Mouse (Mus musculus): ENCODE results near the gene Siglec1. TPM values are rescaled to one million over a fixed set of nuclear protein-coding genes. Genes with fewer than 3 reads are reported as not detected.
A peak's percentile ranks its signal among the peaks of the same experiment; 100 is the strongest.

Siglec1 gene
- polyA plus RNA-seq, 1 experiment = 0.61 TPM

DNA sequence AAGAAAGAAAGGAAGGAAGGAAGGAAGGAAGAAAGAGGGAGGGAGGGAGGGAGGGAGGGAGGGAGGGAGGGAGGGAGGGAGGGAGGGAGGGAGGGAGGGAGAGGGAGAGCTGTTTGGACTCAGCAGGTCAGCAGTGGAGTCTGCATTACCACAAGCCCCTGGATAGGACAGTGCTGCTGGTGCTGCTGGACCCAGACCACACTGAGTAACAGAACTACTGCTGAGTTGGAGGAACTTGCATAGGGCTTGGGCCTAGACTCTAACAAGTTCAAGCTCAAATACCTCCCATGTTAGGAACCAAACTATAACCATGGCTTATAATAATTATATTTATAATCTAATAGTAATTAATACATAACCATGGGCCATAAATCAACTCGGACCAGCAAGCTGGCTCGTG is 44.3 kb upstream of the Siglec1 start:
- TF ChIP-seq POLR2A (IDR thresholded peaks at IDR 0.05; ENCODE audit: control insufficient read depth, low read depth, low read length) = no peak
- no peak for TF ChIP-seq CTCF (IDR thresholded peaks at IDR 0.05; ENCODE audit: control insufficient read depth, insufficient read depth, insufficient replicate concordance, low read depth, low read length)
- Histone ChIP-seq H3K27ac (ENCODE audit: control insufficient read depth, insufficient read depth, low read depth, low read length) (no peak overlapping the region), H3K4me3 (ENCODE audit: control insufficient read depth, low read depth, low read length) (no peak overlapping the region), H3K36me3 (ENCODE audit: control insufficient read depth, insufficient read depth, low read length) (no peaks in the 10 kb centered on the region), H3K4me1 (ENCODE audit: control insufficient read depth, insufficient read depth, low read length) (peaks cover 15% of the 10 kb centered on the region), H3K27me3 (ENCODE audit: control insufficient read depth, insufficient read depth, low read length) (no peaks in the 10 kb centered on the region)

- Histone ChIP-seq H3K4me3 (ENCODE audit: control insufficient read depth, low read depth, low read length) (no peak overlapping the region), H3K27me3 (ENCODE audit: control insufficient read depth, insufficient read depth, low read length) (no peaks in the 10 kb centered on the region), H3K4me1 (ENCODE audit: control insufficient read depth, insufficient read depth, low read length) (peaks cover 18% of the 10 kb centered on the region), H3K36me3 (ENCODE audit: control insufficient read depth, insufficient read depth, low read length) (no peaks in the 10 kb centered on the region), H3K27ac (ENCODE audit: control insufficient read depth, insufficient read depth, low read depth, low read length) (no peak overlapping the region)
- no peak for TF ChIP-seq POLR2A (IDR thresholded peaks at IDR 0.05; ENCODE audit: control insufficient read depth, low read depth, low read length)
- TF ChIP-seq CTCF (IDR thresholded peaks at IDR 0.05; ENCODE audit: control insufficient read depth, insufficient read depth, insufficient replicate concordance, low read depth, low read length) = no peak
Observed at GRCm38 (mm10) chr2:131129836-131130235, 43.3 kb upstream of the Siglec1 start.

GRCm38 (mm10) chr2:131128636-131129157 is 42.1 kb upstream of the Siglec1 start:
- Histone ChIP-seq H3K27ac (ENCODE audit: control insufficient read depth, insufficient read depth, low read depth, low read length) (no peak overlapping the region), H3K4me1 (ENCODE audit: control insufficient read depth, insufficient read depth, low read length) (peaks cover 18% of the 10 kb centered on the region), H3K4me3 (ENCODE audit: control insufficient read depth, low read depth, low read length) (no peak overlapping the region), H3K36me3 (ENCODE audit: control insufficient read depth, insufficient read depth, low read length) (no peaks in the 10 kb centered on the region), H3K27me3 (ENCODE audit: control insufficient read depth, insufficient read depth, low read length) (no peaks in the 10 kb centered on the region)
- no peak for TF ChIP-seq POLR2A (IDR thresholded peaks at IDR 0.05; ENCODE audit: control insufficient read depth, low read depth, low read length)
- TF ChIP-seq CTCF (IDR thresholded peaks at IDR 0.05; ENCODE audit: control insufficient read depth, insufficient read depth, insufficient replicate concordance, low read depth, low read length) = no peak

GRCm38 (mm10) chr2:131128211-131128610 is 41.6 kb upstream of the Siglec1 start:
- Histone ChIP-seq H3K4me1 (ENCODE audit: control insufficient read depth, insufficient read depth, low read length) (peaks cover 18% of the 10 kb centered on the region), H3K27me3 (ENCODE audit: control insufficient read depth, insufficient read depth, low read length) (no peaks in the 10 kb centered on the region), H3K4me3 (ENCODE audit: control insufficient read depth, low read depth, low read length) (no peak overlapping the region), H3K36me3 (ENCODE audit: control insufficient read depth, insufficient read depth, low read length) (no peaks in the 10 kb centered on the region), H3K27ac (ENCODE audit: control insufficient read depth, insufficient read depth, low read depth, low read length) (no peak overlapping the region)
- TF ChIP-seq CTCF (IDR thresholded peaks at IDR 0.05; ENCODE audit: control insufficient read depth, insufficient read depth, insufficient replicate concordance, low read depth, low read length) (no peak), POLR2A (IDR thresholded peaks at IDR 0.05; ENCODE audit: control insufficient read depth, low read depth, low read length) (no peak)

GRCm38 (mm10) chr2:131127161-131127730 is 40.7 kb upstream of the Siglec1 start, which contains the start of gene Hspa12b:
TSS of gene Hspa12b (plus strand) at chr2:131127280.
- Histone ChIP-seq H3K36me3 (ENCODE audit: control insufficient read depth, insufficient read depth, low read length) (no peaks in the 10 kb centered on the region), H3K27me3 (ENCODE audit: control insufficient read depth, insufficient read depth, low read length) (no peaks in the 10 kb centered on the region), H3K4me3 (ENCODE audit: control insufficient read depth, low read depth, low read length) (peak within 1 kb of the TSS; percentile 14), H3K27ac (ENCODE audit: control insufficient read depth, insufficient read depth, low read depth, low read length) (no peak within 1 kb of the TSS), H3K4me1 (ENCODE audit: control insufficient read depth, insufficient read depth, low read length) (peaks cover 18% of the 10 kb centered on the region)
- TF ChIP-seq CTCF (IDR thresholded peaks at IDR 0.05; ENCODE audit: control insufficient read depth, insufficient read depth, insufficient replicate concordance, low read depth, low read length) = no peak
- no peak for TF ChIP-seq POLR2A (IDR thresholded peaks at IDR 0.05; ENCODE audit: control insufficient read depth, low read depth, low read length)

DNA sequence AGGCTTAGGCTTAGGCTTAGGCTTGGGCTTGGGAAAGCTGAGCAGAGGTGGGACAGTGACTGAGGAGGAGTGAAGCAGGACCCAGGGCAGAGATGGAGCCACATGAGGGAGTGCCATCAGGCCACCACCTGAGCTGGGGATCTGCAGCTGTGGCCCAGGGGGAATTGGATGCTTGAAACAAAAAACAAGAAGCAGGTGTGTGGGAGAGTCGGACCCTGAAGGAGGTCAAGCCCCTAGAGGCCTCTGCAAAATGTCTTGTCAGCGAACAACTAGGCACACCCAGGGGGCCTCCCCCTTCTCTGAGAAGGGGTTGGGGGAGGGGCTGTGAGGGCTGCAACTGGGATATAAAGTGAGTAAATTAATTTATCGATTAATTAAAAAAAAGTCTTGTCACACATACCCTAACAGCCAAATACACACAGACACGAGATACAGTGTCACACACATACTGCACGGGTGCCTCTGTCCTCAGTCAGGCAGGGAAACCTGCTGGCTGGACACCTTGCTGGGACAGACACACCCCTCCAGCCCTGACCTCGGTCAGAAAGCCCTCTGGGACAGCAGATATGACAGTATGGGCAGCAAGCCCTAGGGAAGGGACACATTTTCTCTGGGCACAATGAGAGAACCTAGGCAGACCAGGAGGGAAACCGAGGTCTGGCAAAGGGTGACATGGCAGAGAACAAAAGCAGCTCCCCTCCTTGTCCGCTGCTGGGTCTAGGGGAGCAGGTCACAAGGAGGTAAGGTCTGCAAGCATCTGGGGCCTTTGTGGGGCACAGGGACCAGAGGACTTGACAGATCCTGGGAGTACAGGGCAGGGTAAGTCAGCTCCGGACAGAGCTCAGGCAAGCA is 39.6 kb upstream of the Siglec1 start:
- H3K4me1 ChIP-seq (ENCODE audit: control insufficient read depth, insufficient read depth, low read length) = peaks cover 18% of the 10 kb centered on the region
- no peaks in the 10 kb centered on the region for H3K36me3 ChIP-seq (ENCODE audit: control insufficient read depth, insufficient read depth, low read length)
- TF ChIP-seq POLR2A (IDR thresholded peaks at IDR 0.05; ENCODE audit: control insufficient read depth, low read depth, low read length) (no peak), CTCF (IDR thresholded peaks at IDR 0.05; ENCODE audit: control insufficient read depth, insufficient read depth, insufficient replicate concordance, low read depth, low read length) (no peak)
- no peaks in the 10 kb centered on the region for H3K27me3 ChIP-seq (ENCODE audit: control insufficient read depth, insufficient read depth, low read length)
- H3K27ac ChIP-seq (ENCODE audit: control insufficient read depth, insufficient read depth, low read depth, low read length) = no peak overlapping the region
- no peak overlapping the region for H3K4me3 ChIP-seq (ENCODE audit: control insufficient read depth, low read depth, low read length)

Measured in testis, adult 2 months (tissue).